8 mouse cellular contexts compared by ENCODE assay signal in genomic region chr9:44334396-44335330, GRCm38 (mm10). TPM values are rescaled to one million over a fixed set of nuclear protein-coding genes. Genes with fewer than 3 reads are reported as not detected.
A peak's percentile ranks its signal among the peaks of the same experiment; 100 is the strongest.
DNase-seq lines count a peak whose midpoint lies in the region; ATAC-seq and TF ChIP-seq lines count a peak whose summit lies in the region.

Gene H2afx, plus strand, starts transcription at chr9:44334694.

- H3K9me3 ChIP-seq in hindbrain, embryonic 10.5 days = peaks cover 11% of the 10 kb centered on the region
- H3K9me3 ChIP-seq in lung, postnatal 0 days (ENCODE audit: low read length) = no peaks in the 10 kb centered on the region

- H3K4me3 ChIP-seq in hindbrain, embryonic 10.5 days = peak within 1 kb of the TSS; percentile 99
- peak within 1 kb of the TSS; percentile 65 for H3K4me3 ChIP-seq in lung, postnatal 0 days (ENCODE audit: low read depth, low read length)

- peaks cover 15% of the 10 kb centered on the region for H3K4me1 ChIP-seq in hindbrain, embryonic 10.5 days (replicated peaks)
- H3K4me1 ChIP-seq in lung, postnatal 0 days (ENCODE audit: insufficient read depth, low read depth, low read length) = peaks cover 5% of the 10 kb centered on the region

- peak within 1 kb of the TSS; percentile 81 for H3K9ac ChIP-seq in lung, postnatal 0 days (replicated peaks; ENCODE audit: low read depth)

- peak within 1 kb of the TSS; percentile 98 for H3K4me2 ChIP-seq in lung, postnatal 0 days (replicated peaks; ENCODE audit: low read depth, low read length)

- H3K27me3 ChIP-seq in hindbrain, embryonic 10.5 days (ENCODE audit: insufficient read depth, poor library complexity, severe bottlenecking) = no peaks in the 10 kb centered on the region
- no peaks in the 10 kb centered on the region for H3K27me3 ChIP-seq in lung, postnatal 0 days (replicated peaks; ENCODE audit: insufficient read depth, low read length)

- H3K27ac ChIP-seq in hindbrain, embryonic 10.5 days = peak within 1 kb of the TSS; percentile 99
- peak within 1 kb of the TSS; percentile 83 for H3K27ac ChIP-seq in lung, postnatal 0 days (ENCODE audit: low read length)

- peak; percentile 73 for TF ChIP-seq CTCF in lung, postnatal 0 days (IDR thresholded peaks at IDR 0.05)

- TF ChIP-seq EP300 in lung, postnatal 0 days (IDR thresholded peaks at IDR 0.05) = peak; percentile 17; the same call in 1 of the 2 replicates

- peaks cover 78% of the 10 kb centered on the region for H3K36me3 ChIP-seq in hindbrain, embryonic 10.5 days
- H3K36me3 ChIP-seq in lung, postnatal 0 days (ENCODE audit: insufficient read depth, low read length) = peaks cover 15% of the 10 kb centered on the region; the same call in 1 of the 2 replicates

- DNase-seq in MN1 (ENCODE audit: low spot score) = peak; percentile 99
- DNase-seq in cerebellum, adult 9-10 months = peak; percentile 100
- DNase-seq in hindbrain, embryonic 10.5 days (ENCODE audit: low spot score) = peak; percentile 99
- peak; percentile 100 for DNase-seq in layer of hippocampus, adult 9-11 months
- peak; percentile 100 for DNase-seq in lung, postnatal 0 days (ENCODE audit: low spot score)
- peak; percentile 97 for DNase-seq in ovary, postnatal 14 days (ENCODE audit: low spot score)
- DNase-seq in thymus, postnatal 14 days = peak; percentile 98

- under 1% methylated on average over 91 of the region's 91 CpGs for WGBS in hindbrain, embryonic 10.5 days
- 1% methylated on average over 79 of the region's 91 CpGs for WGBS in lung, postnatal 0 days

- ATAC-seq in frontal cortex, adult (ENCODE audit: low TSS enrichment) = peak; percentile 97
- peak; percentile 96 for ATAC-seq in lung, postnatal 0 days

RNA-seq across cellular contexts. Expression of gene H2afx, which starts in this region (rescaled TPM):
- polyA plus RNA-seq in hindbrain, embryonic 10.5 days (2016; fragmentation: Nextera tagmentation; extraction: Ambion mirVana) = 548 and 554 TPM in 2 replicates
- polyA plus RNA-seq in lung, postnatal 0 days (2015; fragmentation: Nextera tagmentation; extraction: Ambion mirVana) = 50.0 and 52.7 TPM in 2 replicates

Comparison
In these comparisons a context has a peak if more than half of its experiments do, and no peak if none do; other contexts are left out.
1. Peak in every context shown above with its lines: DNase-seq, ATAC-seq, H3K4me3 ChIP-seq and H3K27ac ChIP-seq.
2. RNA of gene H2afx (polyA plus RNA-seq): 548 to 554 TPM in hindbrain, embryonic 10.5 days; 50.0 to 52.7 TPM in lung, postnatal 0 days; every median in the first group is over 10 times any median in the second.